Mouse (Mus musculus): Measurements from ENCODE around the gene Slco3a1. TPM values are rescaled to one million over a fixed set of nuclear protein-coding genes. Genes with fewer than 3 reads are reported as not detected.

Gene Slco3a1
- polyA plus RNA-seq, 1 experiment, result 5.8 TPM

- H3K27ac ChIP-seq (ENCODE audit: control insufficient read depth, insufficient read depth, low read depth, low read length, poor library complexity), result no peak overlapping the region
- TF ChIP-seq POLR2A (IDR thresholded peaks at IDR 0.05; ENCODE audit: borderline replicate concordance, control insufficient read depth, low read depth, low read length) (no peak), CTCF (IDR thresholded peaks at IDR 0.05; ENCODE audit: control insufficient read depth, insufficient read depth, low read length) (no peak)
- no peaks in the 10 kb centered on the region for H3K4me1 ChIP-seq (ENCODE audit: control insufficient read depth, insufficient read depth, low read length)
- 73% methylated on average over 7 of the region's 7 CpGs for WGBS
- no peak overlapping the region for H3K4me3 ChIP-seq (replicated peaks; ENCODE audit: control insufficient read depth, low read depth, low read length)
Observed at GRCm38 (mm10) chr7:74540933-74541725, 13.5 kb downstream of the Slco3a1 start.

GRCm38 (mm10) chr7:74536186-74536585, 18.4 kb downstream of the Slco3a1 start:
- TF ChIP-seq CTCF (IDR thresholded peaks at IDR 0.05; ENCODE audit: control insufficient read depth, insufficient read depth, low read length) (no peak), POLR2A (IDR thresholded peaks at IDR 0.05; ENCODE audit: borderline replicate concordance, control insufficient read depth, low read depth, low read length) (no peak)
- Histone ChIP-seq H3K4me1 (ENCODE audit: control insufficient read depth, insufficient read depth, low read length) (peaks cover 1% of the 10 kb centered on the region), H3K27ac (ENCODE audit: control insufficient read depth, insufficient read depth, low read depth, low read length, poor library complexity) (no peak overlapping the region), H3K4me3 (replicated peaks; ENCODE audit: control insufficient read depth, low read depth, low read length) (no peak overlapping the region)
- WGBS, result 78% methylated on average over 4 of the region's 4 CpGs

- Histone ChIP-seq H3K4me1 (ENCODE audit: control insufficient read depth, insufficient read depth, low read length) (peaks cover 1% of the 10 kb centered on the region), H3K4me3 (replicated peaks; ENCODE audit: control insufficient read depth, low read depth, low read length) (no peak overlapping the region), H3K27ac (ENCODE audit: control insufficient read depth, insufficient read depth, low read depth, low read length, poor library complexity) (peak overlapping the region; percentile 43; the same call in 1 of the 2 replicates)
- TF ChIP-seq POLR2A (IDR thresholded peaks at IDR 0.05; ENCODE audit: borderline replicate concordance, control insufficient read depth, low read depth, low read length) (no peak), CTCF (IDR thresholded peaks at IDR 0.05; ENCODE audit: control insufficient read depth, insufficient read depth, low read length) (no peak)
- WGBS, result 70% methylated on average over 7 of the region's 7 CpGs
Observed at GRCm38 (mm10) chr7:74531468-74532097, 23.0 kb downstream of the Slco3a1 start.

- no peak overlapping the region for H3K27ac ChIP-seq (ENCODE audit: control insufficient read depth, insufficient read depth, low read depth, low read length, poor library complexity)
- H3K4me1 ChIP-seq (ENCODE audit: control insufficient read depth, insufficient read depth, low read length), result peaks cover 1% of the 10 kb centered on the region
- TF ChIP-seq CTCF (IDR thresholded peaks at IDR 0.05; ENCODE audit: control insufficient read depth, insufficient read depth, low read length), result no peak
- TF ChIP-seq POLR2A (IDR thresholded peaks at IDR 0.05; ENCODE audit: borderline replicate concordance, control insufficient read depth, low read depth, low read length), result no peak
- H3K4me3 ChIP-seq (replicated peaks; ENCODE audit: control insufficient read depth, low read depth, low read length), result no peak overlapping the region
- 14% methylated on average over 2 of the region's 2 CpGs for WGBS
Observed at GRCm38 (mm10) chr7:74529877-74530276, 24.7 kb downstream of the Slco3a1 start.

- TF ChIP-seq POLR2A (IDR thresholded peaks at IDR 0.05; ENCODE audit: borderline replicate concordance, control insufficient read depth, low read depth, low read length) (no peak), CTCF (IDR thresholded peaks at IDR 0.05; ENCODE audit: control insufficient read depth, insufficient read depth, low read length) (no peak)
- Histone ChIP-seq H3K4me1 (ENCODE audit: control insufficient read depth, insufficient read depth, low read length) (peaks cover 1% of the 10 kb centered on the region), H3K27ac (ENCODE audit: control insufficient read depth, insufficient read depth, low read depth, low read length, poor library complexity) (no peak overlapping the region), H3K4me3 (replicated peaks; ENCODE audit: control insufficient read depth, low read depth, low read length) (no peak overlapping the region)
- WGBS, result 7% methylated on average over 4 of the region's 4 CpGs
Observed at GRCm38 (mm10) chr7:74529183-74529757, 25.3 kb downstream of the Slco3a1 start.

GRCm38 (mm10) chr7:74528182-74528581, 26.4 kb downstream of the Slco3a1 start:
- peaks cover 1% of the 10 kb centered on the region for H3K4me1 ChIP-seq (ENCODE audit: control insufficient read depth, insufficient read depth, low read length)
- TF ChIP-seq CTCF (IDR thresholded peaks at IDR 0.05; ENCODE audit: control insufficient read depth, insufficient read depth, low read length), result no peak
- TF ChIP-seq POLR2A (IDR thresholded peaks at IDR 0.05; ENCODE audit: borderline replicate concordance, control insufficient read depth, low read depth, low read length), result no peak
- WGBS, result 76% methylated on average over 5 of the region's 5 CpGs

GRCm38 (mm10) chr7:74527689-74528088, 26.9 kb downstream of the Slco3a1 start:
- 57% methylated on average over 6 of the region's 6 CpGs for WGBS
- Histone ChIP-seq H3K4me1 (ENCODE audit: control insufficient read depth, insufficient read depth, low read length) (peaks cover 1% of the 10 kb centered on the region), H3K27ac (ENCODE audit: control insufficient read depth, insufficient read depth, low read depth, low read length, poor library complexity) (no peak overlapping the region), H3K4me3 (replicated peaks; ENCODE audit: control insufficient read depth, low read depth, low read length) (no peak overlapping the region)
- no peak for TF ChIP-seq POLR2A (IDR thresholded peaks at IDR 0.05; ENCODE audit: borderline replicate concordance, control insufficient read depth, low read depth, low read length)
- no peak for TF ChIP-seq CTCF (IDR thresholded peaks at IDR 0.05; ENCODE audit: control insufficient read depth, insufficient read depth, low read length)

More at GRCm38 (mm10) chr7:74528182-74528581, 26.4 kb downstream of the Slco3a1 start:
- Histone ChIP-seq H3K27ac (ENCODE audit: control insufficient read depth, insufficient read depth, low read depth, low read length, poor library complexity) (no peak overlapping the region), H3K4me3 (replicated peaks; ENCODE audit: control insufficient read depth, low read depth, low read length) (no peak overlapping the region)

GRCm38 (mm10) chr7:74526030-74526429, 28.6 kb downstream of the Slco3a1 start:
- 63% methylated on average over 4 of the region's 4 CpGs for WGBS
- H3K27ac ChIP-seq (ENCODE audit: control insufficient read depth, insufficient read depth, low read depth, low read length, poor library complexity), result no peak overlapping the region
- H3K4me1 ChIP-seq (ENCODE audit: control insufficient read depth, insufficient read depth, low read length), result no peaks in the 10 kb centered on the region; the same call in 1 of the 2 replicates
- no peak overlapping the region for H3K4me3 ChIP-seq (replicated peaks; ENCODE audit: control insufficient read depth, low read depth, low read length)
- TF ChIP-seq POLR2A (IDR thresholded peaks at IDR 0.05; ENCODE audit: borderline replicate concordance, control insufficient read depth, low read depth, low read length) (no peak), CTCF (IDR thresholded peaks at IDR 0.05; ENCODE audit: control insufficient read depth, insufficient read depth, low read length) (no peak)

Data from bone marrow, adult 2 months (tissue).